Mouse (Mus musculus): ENCODE data around the gene Cstf1. TPM values are rescaled to one million over a fixed set of nuclear protein-coding genes. Genes with fewer than 3 reads are reported as not detected.

Gene Cstf1
- polyA plus RNA-seq, 1 experiment from 2014 or later = 50.5 TPM

DNA sequence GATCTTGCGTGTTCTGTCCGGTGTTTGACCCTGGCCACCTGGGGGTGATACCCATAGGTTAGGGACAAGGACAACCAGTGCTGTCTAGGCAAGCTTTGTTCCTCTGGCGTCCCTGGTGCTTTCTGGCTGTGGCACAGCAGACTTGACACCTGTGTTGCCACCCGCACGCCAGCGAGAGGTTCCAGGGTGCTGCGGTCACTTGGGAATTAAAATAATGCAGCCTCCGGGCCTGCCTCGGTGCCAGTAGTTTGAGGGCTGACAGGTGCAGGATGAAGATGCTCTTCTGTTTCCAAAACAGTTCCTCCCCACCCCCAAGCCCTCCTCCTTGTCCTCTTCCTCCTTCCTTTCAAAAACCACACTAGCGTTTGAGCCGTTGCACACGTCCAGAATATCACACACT lies 11.4 kb downstream of the Cstf1 start:
- H3K4me1 ChIP-seq (replicated peaks; ENCODE audit: control insufficient read depth, insufficient read depth, low read length) = no peaks in the 10 kb centered on the region
- ATAC-seq (replicated peaks; ENCODE audit: low FRiP score) (no peak), DNase-seq (ENCODE audit: low spot score) (no peak)
- no peaks in the 10 kb centered on the region for H3K9me3 ChIP-seq (ENCODE audit: control insufficient read depth, low read length)
- H3K36me3 ChIP-seq (ENCODE audit: control insufficient read depth, insufficient read depth, low read length) = peaks cover 45% of the 10 kb centered on the region
- H3K4me2 ChIP-seq = no peak overlapping the region
- no peak overlapping the region for H3K27ac ChIP-seq (ENCODE audit: low read depth, low read length)
- H3K27me3 ChIP-seq (replicated peaks; ENCODE audit: control insufficient read depth, insufficient read depth, low read length) = no peaks in the 10 kb centered on the region
- WGBS = 87% methylated on average over 12 of the region's 12 CpGs
- H3K9ac ChIP-seq (ENCODE audit: low read depth, low read length) = no peak overlapping the region
- H3K4me3 ChIP-seq (ENCODE audit: low read depth, low read length) = no peak overlapping the region

DNA sequence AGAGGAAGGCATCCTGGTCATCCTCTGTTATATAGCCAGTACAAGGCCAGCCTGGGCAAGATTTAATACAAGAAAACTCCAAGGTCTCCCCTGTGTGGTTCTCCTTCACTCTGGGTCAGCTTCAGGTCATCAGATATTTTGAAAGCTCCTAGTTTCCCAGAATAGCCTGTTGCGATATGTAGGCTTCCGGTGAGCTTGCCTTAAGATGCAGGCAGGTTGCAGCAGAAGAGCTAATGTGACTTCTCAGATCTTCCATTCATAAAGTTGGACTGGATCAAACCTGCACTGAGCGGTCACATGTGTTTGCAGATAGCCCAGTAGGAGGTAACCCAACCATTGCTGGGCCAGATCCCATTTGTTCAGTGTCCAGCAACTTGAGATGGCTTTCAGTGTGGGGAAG lies 14.2 kb downstream of the Cstf1 start:
- Histone ChIP-seq H3K9ac (ENCODE audit: low read depth, low read length) (no peak overlapping the region), H3K4me3 (ENCODE audit: low read depth, low read length) (no peak overlapping the region), H3K36me3 (ENCODE audit: control insufficient read depth, insufficient read depth, low read length) (peaks cover 21% of the 10 kb centered on the region), H3K4me1 (replicated peaks; ENCODE audit: control insufficient read depth, insufficient read depth, low read length) (no peaks in the 10 kb centered on the region), H3K27me3 (replicated peaks; ENCODE audit: control insufficient read depth, insufficient read depth, low read length) (no peaks in the 10 kb centered on the region), H3K4me2 (no peak overlapping the region), H3K9me3 (ENCODE audit: control insufficient read depth, low read length) (no peaks in the 10 kb centered on the region), H3K27ac (ENCODE audit: low read depth, low read length) (no peak overlapping the region)
- DNase-seq (ENCODE audit: low spot score) = no peak
- no peak for ATAC-seq (replicated peaks; ENCODE audit: low FRiP score)
- 89% methylated on average over 3 of the region's 3 CpGs for WGBS

DNA sequence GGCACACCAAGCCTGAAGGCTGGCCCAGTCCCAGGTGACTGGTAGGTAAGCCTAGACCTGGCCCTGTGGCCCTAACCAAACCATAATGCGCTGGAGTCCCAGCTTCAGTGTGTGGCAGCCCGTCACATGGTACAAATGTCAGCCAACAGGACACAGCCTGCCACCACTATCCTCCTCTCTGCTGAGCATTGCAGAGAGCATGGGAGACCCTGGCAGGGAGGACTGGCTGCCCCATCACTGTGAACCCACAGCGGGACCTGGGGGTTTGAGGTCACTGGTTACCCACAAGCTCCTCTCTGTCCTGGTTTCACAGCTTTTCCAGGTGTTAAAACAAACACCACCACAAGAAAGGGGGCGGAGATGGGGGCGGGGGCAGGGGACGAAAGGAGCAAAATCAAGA lies 19.9 kb downstream of the Cstf1 start:
- H3K9me3 ChIP-seq (ENCODE audit: control insufficient read depth, low read length) = no peaks in the 10 kb centered on the region
- 31% methylated on average over 6 of the region's 6 CpGs for WGBS
- H3K4me1 ChIP-seq (replicated peaks; ENCODE audit: control insufficient read depth, insufficient read depth, low read length) = peaks cover 2% of the 10 kb centered on the region; the same call in 1 of the 2 replicates
- no peaks in the 10 kb centered on the region for H3K36me3 ChIP-seq (ENCODE audit: control insufficient read depth, insufficient read depth, low read length)
- ATAC-seq (replicated peaks; ENCODE audit: low FRiP score) (no peak), DNase-seq (ENCODE audit: low spot score) (no peak)
- H3K27ac ChIP-seq (ENCODE audit: low read depth, low read length) = no peak overlapping the region
- no peak overlapping the region for H3K9ac ChIP-seq (ENCODE audit: low read depth, low read length)
- no peak overlapping the region for H3K4me2 ChIP-seq
- no peaks in the 10 kb centered on the region for H3K27me3 ChIP-seq (replicated peaks; ENCODE audit: control insufficient read depth, insufficient read depth, low read length)
- no peak overlapping the region for H3K4me3 ChIP-seq (ENCODE audit: low read depth, low read length)

DNA sequence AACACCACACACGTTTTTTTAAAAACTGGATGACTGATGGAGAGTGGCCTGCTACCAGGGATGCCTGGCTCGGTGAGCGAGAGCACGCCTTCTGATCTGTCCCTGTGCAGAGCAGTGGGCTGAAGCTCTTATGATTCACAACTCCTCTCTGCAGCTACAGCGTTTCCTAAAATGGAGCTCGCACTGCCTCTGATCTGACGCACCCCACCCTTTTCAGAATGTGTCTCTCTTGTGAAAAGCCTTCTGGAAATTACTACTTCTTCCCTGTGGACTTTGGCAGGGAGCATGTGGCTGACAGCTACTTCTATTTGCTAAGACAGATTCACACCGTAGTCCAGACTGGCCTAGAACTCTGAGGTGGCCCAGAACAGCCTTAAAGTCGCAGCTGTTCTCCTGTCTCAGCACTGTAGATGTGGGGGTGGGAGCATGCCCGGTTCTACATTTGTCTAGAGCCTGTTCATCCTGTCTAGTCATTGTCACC lies 21.6 kb downstream of the Cstf1 start:
- H3K4me2 ChIP-seq = no peak overlapping the region
- no peak for DNase-seq (ENCODE audit: low spot score)
- H3K4me3 ChIP-seq (ENCODE audit: low read depth, low read length) = no peak overlapping the region
- no peaks in the 10 kb centered on the region for H3K36me3 ChIP-seq (ENCODE audit: control insufficient read depth, insufficient read depth, low read length)
- H3K27ac ChIP-seq (ENCODE audit: low read depth, low read length) = no peak overlapping the region
- 64% methylated on average over 10 of the region's 10 CpGs for WGBS
- peaks cover 2% of the 10 kb centered on the region; the same call in 1 of the 2 replicates for H3K4me1 ChIP-seq (replicated peaks; ENCODE audit: control insufficient read depth, insufficient read depth, low read length)
- no peaks in the 10 kb centered on the region for H3K9me3 ChIP-seq (ENCODE audit: control insufficient read depth, low read length)
- H3K9ac ChIP-seq (ENCODE audit: low read depth, low read length) = no peak overlapping the region
- no peaks in the 10 kb centered on the region for H3K27me3 ChIP-seq (replicated peaks; ENCODE audit: control insufficient read depth, insufficient read depth, low read length)
- ATAC-seq (replicated peaks; ENCODE audit: low FRiP score) = no peak

DNA sequence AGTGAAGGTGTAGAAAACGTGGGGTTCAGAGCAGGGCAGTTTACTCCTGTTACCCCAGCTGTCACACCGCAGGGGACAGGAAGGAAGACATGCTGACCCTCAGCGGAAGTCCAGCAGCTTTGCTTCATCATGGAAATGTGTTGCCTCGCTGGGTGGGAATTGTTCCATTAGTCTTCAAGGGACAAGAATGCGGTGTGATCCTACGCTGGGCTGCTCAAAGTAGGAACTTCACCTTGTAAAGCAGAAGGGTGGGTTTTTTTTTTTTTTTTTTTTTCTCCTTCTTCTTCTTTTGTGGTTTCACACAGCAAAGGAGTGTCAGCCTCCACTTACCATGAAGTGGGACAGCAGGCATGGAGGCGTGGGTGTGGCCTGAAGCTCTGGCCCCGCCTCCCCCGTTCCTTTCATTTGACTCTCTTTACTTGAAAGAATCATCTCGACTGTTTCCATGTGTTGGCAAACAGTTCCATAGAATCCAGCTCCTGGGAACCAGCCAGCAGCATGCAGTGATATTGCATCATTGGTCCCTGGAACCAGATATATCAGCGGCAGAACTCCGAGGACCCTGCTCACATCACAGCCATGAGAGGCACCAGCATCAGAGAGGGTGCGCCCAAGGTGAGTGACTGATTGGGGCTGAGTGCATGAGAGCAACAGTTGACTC lies 23.0 kb downstream of the Cstf1 start, which contains the start of gene Cass4:
Gene Cass4 (plus strand): TSS at position 404 of the 661 bp plus-strand sequence.
- DNase-seq (ENCODE audit: low spot score) (no peak), ATAC-seq (replicated peaks; ENCODE audit: low FRiP score) (peak; percentile 60)
- Histone ChIP-seq H3K36me3 (ENCODE audit: control insufficient read depth, insufficient read depth, low read length) (no peaks in the 10 kb centered on the region), H3K4me3 (ENCODE audit: low read depth, low read length) (peak within 1 kb of the TSS; percentile 44), H3K4me1 (replicated peaks; ENCODE audit: control insufficient read depth, insufficient read depth, low read length) (peaks cover 2% of the 10 kb centered on the region; the same call in 1 of the 2 replicates), H3K9me3 (ENCODE audit: control insufficient read depth, low read length) (no peaks in the 10 kb centered on the region), H3K9ac (ENCODE audit: low read depth, low read length) (no peak within 1 kb of the TSS; the same call in 1 of the 2 replicates), H3K27ac (ENCODE audit: low read depth, low read length) (no peak within 1 kb of the TSS), H3K4me2 (peak within 1 kb of the TSS; percentile 57), H3K27me3 (replicated peaks; ENCODE audit: control insufficient read depth, insufficient read depth, low read length) (no peaks in the 10 kb centered on the region)
- 16% methylated on average over 13 of the region's 13 CpGs for WGBS

DNA sequence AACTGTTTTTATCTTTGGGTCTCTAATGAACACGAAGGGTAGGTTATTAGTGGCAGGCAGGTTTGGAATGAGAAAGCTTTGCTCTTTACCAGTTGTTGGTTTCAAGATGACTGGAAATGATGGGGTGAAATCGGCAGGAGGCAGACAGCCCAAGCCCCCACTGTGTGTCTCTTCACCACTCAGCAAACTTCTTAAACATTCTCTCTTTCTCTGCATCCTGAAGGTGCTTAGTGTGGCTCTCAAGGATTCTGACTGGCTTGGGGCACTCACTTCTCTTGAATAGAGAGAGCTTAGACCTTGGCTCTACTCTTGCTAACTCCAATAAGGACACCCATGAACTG lies 23.5 kb downstream of the Cstf1 start:
- peak overlapping the region; percentile 57 for H3K4me2 ChIP-seq

DNA sequence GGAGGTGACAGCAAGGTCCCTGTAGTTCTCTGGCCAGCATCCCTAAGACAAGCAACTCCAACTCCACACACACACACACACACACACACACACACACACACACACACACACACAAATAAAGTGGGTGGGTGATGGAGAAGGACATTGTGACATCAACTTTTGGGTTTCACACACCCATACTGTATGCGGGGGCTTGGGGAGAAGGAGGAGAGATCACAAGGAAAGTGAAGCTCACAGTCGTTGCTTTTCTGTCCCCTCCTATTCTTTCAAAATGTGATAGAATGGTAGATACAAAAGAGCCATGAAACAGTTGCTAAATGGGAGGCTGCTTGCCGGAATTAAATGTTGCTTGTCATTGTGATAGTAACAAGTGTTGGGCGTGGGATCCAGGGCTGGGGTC lies 24.2 kb downstream of the Cstf1 start:
- H3K4me2 ChIP-seq = no peak overlapping the region
- H3K27ac ChIP-seq (ENCODE audit: low read depth, low read length) = no peak overlapping the region
- no peak overlapping the region for H3K9ac ChIP-seq (ENCODE audit: low read depth, low read length)
- no peak for DNase-seq (ENCODE audit: low spot score)
- no peak overlapping the region for H3K4me3 ChIP-seq (ENCODE audit: low read depth, low read length)
- no peak for ATAC-seq (replicated peaks; ENCODE audit: low FRiP score)
- no peaks in the 10 kb centered on the region for H3K9me3 ChIP-seq (ENCODE audit: control insufficient read depth, low read length)
- H3K36me3 ChIP-seq (ENCODE audit: control insufficient read depth, insufficient read depth, low read length) = no peaks in the 10 kb centered on the region
- peaks cover 2% of the 10 kb centered on the region; the same call in 1 of the 2 replicates for H3K4me1 ChIP-seq (replicated peaks; ENCODE audit: control insufficient read depth, insufficient read depth, low read length)
- 69% methylated on average over 4 of the region's 4 CpGs for WGBS
- H3K27me3 ChIP-seq (replicated peaks; ENCODE audit: control insufficient read depth, insufficient read depth, low read length) = no peaks in the 10 kb centered on the region

More for the DNA sequence above, 23.5 kb downstream of the Cstf1 start:
- Histone ChIP-seq H3K27ac (ENCODE audit: low read depth, low read length) (no peak overlapping the region), H3K9ac (ENCODE audit: low read depth, low read length) (no peak overlapping the region), H3K4me3 (ENCODE audit: low read depth, low read length) (peak overlapping the region; percentile 44), H3K27me3 (replicated peaks; ENCODE audit: control insufficient read depth, insufficient read depth, low read length) (no peaks in the 10 kb centered on the region), H3K4me1 (replicated peaks; ENCODE audit: control insufficient read depth, insufficient read depth, low read length) (peaks cover 2% of the 10 kb centered on the region; the same call in 1 of the 2 replicates), H3K36me3 (ENCODE audit: control insufficient read depth, insufficient read depth, low read length) (no peaks in the 10 kb centered on the region), H3K9me3 (ENCODE audit: control insufficient read depth, low read length) (no peaks in the 10 kb centered on the region)
- 50% methylated on average over 2 of the region's 2 CpGs for WGBS
- ATAC-seq (replicated peaks; ENCODE audit: low FRiP score) = no peak
- no peak for DNase-seq (ENCODE audit: low spot score)

DNA sequence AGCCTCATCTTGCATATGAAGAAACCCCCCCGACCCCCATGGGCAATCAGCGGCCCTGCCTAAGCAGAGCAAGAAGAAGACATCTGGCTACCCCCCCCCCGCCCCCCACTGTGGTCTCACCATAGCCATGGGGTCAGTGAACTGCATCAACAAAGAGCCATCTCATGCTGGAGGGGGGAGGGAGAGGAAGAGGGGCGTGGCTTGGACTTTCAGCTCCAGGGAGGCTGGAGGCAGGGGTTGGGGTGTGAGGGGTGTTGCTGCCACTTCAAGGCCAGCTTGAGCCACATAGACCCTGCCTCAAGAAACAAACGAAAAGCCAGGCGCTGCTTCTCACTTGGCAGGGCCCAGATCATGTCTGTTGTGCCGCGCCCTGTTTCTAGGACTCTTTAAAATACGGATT lies 25.5 kb downstream of the Cstf1 start:
- H3K27me3 ChIP-seq (replicated peaks; ENCODE audit: control insufficient read depth, insufficient read depth, low read length) = no peaks in the 10 kb centered on the region
- ATAC-seq (replicated peaks; ENCODE audit: low FRiP score) (no peak), DNase-seq (ENCODE audit: low spot score) (no peak)
- H3K9ac ChIP-seq (ENCODE audit: low read depth, low read length) = no peak overlapping the region
- H3K4me3 ChIP-seq (ENCODE audit: low read depth, low read length) = no peak overlapping the region
- H3K4me1 ChIP-seq (replicated peaks; ENCODE audit: control insufficient read depth, insufficient read depth, low read length) = peaks cover 2% of the 10 kb centered on the region; the same call in 1 of the 2 replicates
- H3K36me3 ChIP-seq (ENCODE audit: control insufficient read depth, insufficient read depth, low read length) = no peaks in the 10 kb centered on the region
- no peak overlapping the region for H3K4me2 ChIP-seq
- H3K9me3 ChIP-seq (ENCODE audit: control insufficient read depth, low read length) = no peaks in the 10 kb centered on the region
- 54% methylated on average over 9 of the region's 9 CpGs for WGBS
- H3K27ac ChIP-seq (ENCODE audit: low read depth, low read length) = no peak overlapping the region

DNA sequence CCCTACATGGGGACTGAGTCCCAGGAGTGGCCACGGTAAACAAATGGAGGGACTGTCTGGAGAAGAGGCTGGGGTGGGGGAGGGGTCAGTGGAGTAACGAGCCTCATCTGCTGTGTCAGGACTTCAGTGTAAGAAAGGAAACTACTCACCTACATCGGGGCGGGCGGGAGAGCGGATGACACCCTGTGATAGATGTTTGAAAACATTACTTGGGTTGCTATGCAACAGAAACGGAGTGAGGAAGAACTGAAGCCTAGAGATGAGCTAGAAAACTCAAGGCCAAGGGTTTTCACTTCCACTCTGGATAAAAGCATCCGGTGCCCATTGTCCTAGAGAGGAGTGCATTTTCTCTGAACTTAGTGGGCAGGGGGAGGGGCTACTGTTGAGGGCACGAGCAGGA lies 29.4 kb downstream of the Cstf1 start:
- ATAC-seq (replicated peaks; ENCODE audit: low FRiP score) (no peak), DNase-seq (ENCODE audit: low spot score) (no peak)
- Histone ChIP-seq H3K36me3 (ENCODE audit: control insufficient read depth, insufficient read depth, low read length) (no peaks in the 10 kb centered on the region), H3K27ac (ENCODE audit: low read depth, low read length) (no peak overlapping the region), H3K9me3 (ENCODE audit: control insufficient read depth, low read length) (no peaks in the 10 kb centered on the region), H3K9ac (ENCODE audit: low read depth, low read length) (no peak overlapping the region), H3K4me3 (ENCODE audit: low read depth, low read length) (no peak overlapping the region), H3K4me1 (replicated peaks; ENCODE audit: control insufficient read depth, insufficient read depth, low read length) (no peaks in the 10 kb centered on the region), H3K27me3 (replicated peaks; ENCODE audit: control insufficient read depth, insufficient read depth, low read length) (no peaks in the 10 kb centered on the region), H3K4me2 (no peak overlapping the region)
- 37% methylated on average over 9 of the region's 9 CpGs for WGBS
